Mouse (Mus musculus) MN1 (cell line): Measurements from ENCODE around the gene Zfp488.

Experiments
- DNase-seq: peaks from one replicate; pipeline ENCODE4 v3.0.0-alpha.2; 2016; ENCODE audit warnings: low spot score

Zfp488 gene

GRCm38 (mm10) chr14:33978604-33979059, at the start of gene Zfp488:
TSS of gene Zfp488 (minus strand) at chr14:33978764.
- no peak for DNase-seq

DNA sequence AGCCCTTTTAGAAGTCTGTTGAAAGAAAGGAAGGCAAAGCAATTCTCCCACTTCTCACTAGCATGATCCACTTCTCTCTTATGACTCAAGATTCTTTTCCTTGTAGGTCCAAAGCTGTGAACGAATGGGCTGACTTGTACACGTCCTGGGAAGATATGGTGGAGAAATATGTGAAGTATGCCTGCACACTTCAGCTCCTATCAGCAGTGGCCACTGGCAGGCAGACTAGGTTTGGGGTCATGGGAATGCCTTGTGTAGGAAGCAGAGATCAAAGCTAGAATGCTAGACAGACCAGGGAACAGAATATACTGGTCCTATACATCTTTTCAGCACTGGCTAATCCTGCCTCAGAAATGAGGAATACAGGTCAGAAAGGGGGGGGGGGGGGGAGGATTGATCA, 48.1 kb upstream of the Zfp488 start:
- DNase-seq, result no peak

DNA sequence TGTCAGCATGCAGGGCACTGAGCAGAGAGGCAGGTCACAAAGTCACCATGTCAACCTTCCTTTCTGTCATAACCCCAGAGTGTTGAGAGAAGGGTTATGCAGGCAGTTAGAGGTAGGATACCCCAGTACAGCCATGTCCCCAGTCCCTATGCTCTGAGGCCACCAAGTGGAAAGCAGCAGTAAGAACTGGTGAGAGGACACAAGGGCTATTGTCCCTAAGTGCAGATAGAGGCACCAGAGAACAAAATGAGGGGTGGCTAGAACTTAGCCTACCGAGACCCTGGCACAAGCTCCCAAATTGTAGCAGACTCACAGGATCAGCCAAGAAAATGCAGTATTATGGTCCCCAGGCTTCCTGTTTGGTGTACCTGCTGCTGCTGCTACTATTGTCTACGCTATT, 38.4 kb upstream of the Zfp488 start:
- DNase-seq, result no peak

DNA sequence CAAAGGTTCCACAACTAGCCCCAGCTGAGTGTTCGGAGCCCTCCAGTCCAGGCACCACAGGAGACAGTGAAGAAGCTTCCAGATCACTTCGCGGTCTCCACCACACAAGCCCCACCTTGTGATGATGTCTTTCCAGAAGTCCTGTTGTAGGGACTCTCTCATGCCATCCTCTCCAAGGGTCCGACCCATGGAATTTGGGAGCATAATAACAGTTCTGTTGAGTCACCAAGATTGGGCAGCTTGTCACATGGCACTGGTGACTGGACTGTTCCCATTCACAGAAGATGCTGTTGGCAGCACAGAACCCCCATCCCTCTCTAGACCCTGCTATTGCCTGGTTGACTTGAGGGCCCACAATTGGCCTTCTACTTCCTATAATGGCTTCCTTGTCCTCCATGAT, 37.8 kb upstream of the Zfp488 start, which contains the start of gene Gm5460:
Gene Gm5460, plus strand, starts transcription at position 378 of the 400 bp plus-strand sequence.
- no peak for DNase-seq

- DNase-seq, result no peak
Observed at GRCm38 (mm10) chr14:34015063-34015462, 36.5 kb upstream of the Zfp488 start, which contains the start of gene Gm30083. TSS of gene Gm30083 (minus strand) at chr14:34015182.

DNA sequence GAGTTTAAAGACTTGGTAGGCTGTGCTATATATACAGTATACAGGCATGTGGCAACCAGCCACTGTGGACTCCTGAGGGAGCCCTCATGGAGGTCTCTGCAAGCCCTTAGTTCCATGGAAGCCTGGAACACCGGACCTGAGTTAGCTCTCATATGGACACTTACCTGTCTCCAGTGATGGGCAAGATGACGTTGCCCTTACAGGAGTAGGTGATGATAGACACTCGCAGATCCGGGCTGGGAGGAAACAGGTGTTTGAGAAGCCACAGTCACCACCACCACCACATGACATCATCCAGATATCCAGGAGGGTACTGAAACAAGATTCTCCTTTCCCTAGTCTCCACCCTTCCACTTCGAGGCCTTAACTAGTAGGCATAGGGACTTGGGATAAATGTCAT, 23.8 kb upstream of the Zfp488 start:
- DNase-seq, result no peak

DNA sequence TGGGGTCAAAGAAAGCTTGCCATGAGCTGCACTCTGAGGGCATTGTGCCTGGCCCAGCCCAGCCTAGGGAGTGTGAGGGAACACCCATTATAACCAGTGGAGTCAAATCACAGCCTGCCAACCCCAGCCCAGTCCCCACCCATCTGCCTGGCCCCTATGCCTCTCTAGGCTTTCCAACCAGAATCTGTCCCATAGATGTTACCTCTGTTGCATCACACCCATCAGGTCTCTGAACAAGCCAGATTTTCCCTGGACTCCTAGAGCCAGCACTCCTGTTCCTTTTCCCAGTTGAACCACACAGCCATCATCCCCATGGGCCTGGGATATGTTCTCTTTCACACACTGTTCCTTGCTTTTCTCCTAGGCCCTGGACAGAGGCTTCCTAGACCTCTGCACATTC, 22.9 kb upstream of the Zfp488 start:
- no peak for DNase-seq

- DNase-seq, result no peak
Observed at GRCm38 (mm10) chr14:34000076-34000475, 21.5 kb upstream of the Zfp488 start.

DNA sequence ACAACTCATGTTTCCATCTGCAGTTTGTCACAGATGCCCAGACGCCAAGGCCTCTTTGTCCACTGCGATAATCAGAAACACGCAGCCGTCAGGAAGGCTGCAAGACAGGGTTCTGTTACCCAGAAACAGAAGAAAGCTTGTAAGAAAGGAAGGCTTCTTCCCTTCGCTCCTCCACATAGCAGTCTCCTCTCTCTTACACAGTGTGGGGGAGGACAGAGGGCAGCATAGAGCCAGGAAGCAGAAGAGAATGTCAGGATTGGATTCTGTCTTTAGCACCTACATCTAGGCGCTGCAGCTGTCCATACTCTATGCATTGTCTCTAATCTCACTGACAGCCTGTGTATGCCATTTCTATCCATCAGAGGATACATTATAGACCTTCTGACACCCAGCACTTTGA, 18.9 kb upstream of the Zfp488 start:
- no peak for DNase-seq

GRCm38 (mm10) chr14:33993521-33994289, 15.1 kb upstream of the Zfp488 start:
- DNase-seq, result no peak

GRCm38 (mm10) chr14:33993051-33993450, 14.5 kb upstream of the Zfp488 start:
- DNase-seq, result no peak

- no peak for DNase-seq
Observed at GRCm38 (mm10) chr14:33991971-33992370, 13.4 kb upstream of the Zfp488 start.

GRCm38 (mm10) chr14:33989201-33989600, 10.6 kb upstream of the Zfp488 start:
- no peak for DNase-seq

GRCm38 (mm10) chr14:33977748-33978147, 816 bp downstream of the Zfp488 start:
- DNase-seq, result no peak

DNA sequence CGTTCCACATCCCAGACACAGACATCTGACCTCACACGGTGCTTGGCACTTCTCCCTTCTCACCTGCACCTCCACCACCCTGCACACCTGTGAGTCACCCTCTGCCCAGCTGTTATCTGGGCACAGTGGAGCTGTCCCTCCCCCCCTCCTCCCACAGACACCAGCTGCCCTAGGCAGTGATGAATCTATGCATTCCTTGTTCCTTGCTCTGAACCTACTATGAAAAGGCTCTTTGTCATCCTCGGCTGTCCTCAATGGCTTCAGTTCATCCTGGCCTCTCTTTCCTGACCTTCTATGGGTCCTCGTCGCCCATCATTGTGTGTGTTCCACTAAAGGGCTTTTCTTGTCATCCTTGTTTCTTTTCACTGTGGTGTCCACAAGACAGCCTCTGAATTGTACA, 3.8 kb downstream of the Zfp488 start:
- DNase-seq, result no peak

GRCm38 (mm10) chr14:33972679-33973078, 5.9 kb downstream of the Zfp488 start:
- no peak for DNase-seq

- DNase-seq, result no peak
Observed at GRCm38 (mm10) chr14:33965675-33966074, 12.9 kb downstream of the Zfp488 start.

- no peak for DNase-seq
Observed at GRCm38 (mm10) chr14:33959341-33959740, 19.2 kb downstream of the Zfp488 start.

DNA sequence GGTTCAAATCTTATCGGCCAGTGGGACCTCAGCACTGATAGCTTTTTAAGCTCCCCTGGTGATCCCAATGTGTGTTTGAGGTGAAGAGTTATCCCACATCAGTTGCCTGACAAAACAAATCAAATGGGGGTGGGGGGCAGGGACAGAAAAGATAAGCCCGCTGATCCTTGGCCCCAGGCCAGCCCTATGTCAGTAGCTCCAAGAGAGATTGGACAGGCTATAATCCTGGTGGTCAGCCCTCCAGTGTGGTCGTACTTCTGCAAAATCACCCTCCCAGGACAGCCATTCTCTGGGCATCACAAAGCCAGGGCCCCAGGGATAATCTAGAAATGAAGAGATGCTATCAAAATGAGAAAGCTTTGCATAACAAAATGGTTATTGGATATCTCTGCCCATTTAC, 19.7 kb downstream of the Zfp488 start:
- DNase-seq, result no peak

GRCm38 (mm10) chr14:33958186-33958585, 20.4 kb downstream of the Zfp488 start:
- no peak for DNase-seq

GRCm38 (mm10) chr14:33956055-33956454, 22.5 kb downstream of the Zfp488 start:
- no peak for DNase-seq

GRCm38 (mm10) chr14:33953761-33954160, 24.8 kb downstream of the Zfp488 start, which contains the start of gene Rbp3:
TSS of gene Rbp3 (plus strand) at chr14:33954003.
- no peak for DNase-seq

DNA sequence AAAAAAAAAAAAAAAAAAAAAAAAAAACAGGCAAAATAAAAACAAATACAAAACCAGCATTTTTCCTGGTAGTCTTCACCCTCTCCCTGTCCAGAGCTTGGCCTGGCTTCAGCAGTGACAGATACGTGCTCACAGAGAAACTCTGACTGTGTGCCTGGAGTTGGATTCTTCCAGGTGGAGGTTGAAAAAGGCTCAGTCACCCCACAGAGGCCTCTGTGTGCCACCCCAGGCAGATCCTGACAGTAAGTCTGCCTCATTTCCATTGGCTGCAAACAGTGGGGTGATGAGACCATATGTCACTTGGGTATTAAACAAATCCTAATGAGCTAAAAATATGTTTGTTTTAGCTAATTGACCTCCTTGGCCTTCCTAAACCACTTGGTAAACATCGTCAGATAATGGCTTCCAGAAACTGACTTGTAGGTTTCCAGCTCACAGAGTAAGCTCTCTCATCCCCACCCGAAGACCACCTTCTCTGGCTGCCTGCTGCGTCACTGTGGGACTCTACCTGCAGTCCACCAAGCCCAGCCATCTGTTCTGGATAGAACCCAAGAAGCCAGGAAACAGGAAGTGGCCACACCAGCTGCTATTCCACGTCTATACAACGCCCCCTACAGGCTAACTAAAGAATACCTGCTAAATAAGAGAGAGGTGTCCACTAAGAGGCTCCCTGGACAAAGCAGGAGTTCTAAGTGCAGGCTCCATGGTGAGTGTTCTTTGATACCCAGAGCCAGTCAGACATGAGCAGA, 26.2 kb downstream of the Zfp488 start:
- DNase-seq, result no peak
